Mouse (Mus musculus): ENCODE data around the gene Ugt1a6b.
"Not testable (repeated sequence)": the region's sequence is repeated elsewhere in the genome, so short reads cannot be mapped to it uniquely, and the experiment has no call there.

DNA sequence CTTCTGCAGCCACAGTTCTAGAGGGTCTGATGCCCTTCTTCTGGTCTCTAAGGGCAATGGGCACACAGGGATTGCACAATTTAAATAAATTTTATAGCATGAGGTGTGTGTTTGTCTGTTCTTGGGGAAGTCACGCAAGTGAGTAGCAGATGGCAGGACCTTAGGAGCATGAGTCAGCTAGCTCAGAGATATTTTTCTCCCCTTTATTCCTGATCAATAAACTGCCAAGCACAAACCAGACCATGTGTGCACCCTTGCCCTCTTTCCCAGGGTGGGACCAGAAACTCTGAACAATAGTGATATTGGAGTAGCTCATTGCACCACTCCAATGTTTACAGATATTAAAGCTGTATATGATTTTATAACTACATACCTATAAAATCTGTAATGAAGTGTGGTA is 27.2 kb downstream of the Ugt1a6b start:
- not testable (repeated sequence) for TF ChIP-seq MAFK (IDR thresholded peaks at IDR 0.05; ENCODE audit: insufficient read depth, low read depth, low read length); CHD2 (IDR thresholded peaks at IDR 0.05; ENCODE audit: low read depth, low read length); ZC3H11A (IDR thresholded peaks at IDR 0.05; ENCODE audit: borderline replicate concordance, low read depth, low read length)
